23 mouse cellular contexts compared by ENCODE assay signal in genomic region chr1:181090048-181090447, GRCm38 (mm10). TPM values are rescaled to one million over a fixed set of nuclear protein-coding genes. Genes with fewer than 3 reads are reported as not detected.
DNase-seq lines count a peak whose midpoint lies in the region; ATAC-seq and TF ChIP-seq lines count a peak whose summit lies in the region.
"Had no signal": no experiment of that assay in that cellular context is flagged by ENCODE, and none has a peak within 500 bp of the region (broad histone marks: within the 10 kb centered on the region; RNA-seq: fewer than 3 reads in every experiment).

No protein-coding gene starts in this region.

- H3K4me2 ChIP-seq in midbrain, embryonic 11.5 days = no peak overlapping the region
- no peak overlapping the region for H3K4me2 ChIP-seq in midbrain, embryonic 15.5 days
- H3K4me2 ChIP-seq in myocyte (ENCODE audit: low read depth) = no peak overlapping the region
- H3K4me2 ChIP-seq: embryonic facial prominence, embryonic 12.5 days; forebrain, embryonic 13.5 days; forebrain, embryonic 15.5 days had no signal

- no peaks in the 10 kb centered on the region for H3K9me3 ChIP-seq in midbrain, embryonic 11.5 days (ENCODE audit: control insufficient read depth, low read length)
- H3K9me3 ChIP-seq in midbrain, embryonic 15.5 days = no peaks in the 10 kb centered on the region
- H3K9me3 ChIP-seq: embryonic facial prominence, embryonic 10.5 days; embryonic facial prominence, embryonic 12.5 days; forebrain, embryonic 13.5 days; forebrain, embryonic 15.5 days; G1E had no signal

- H3K4me1 ChIP-seq in midbrain, embryonic 11.5 days (ENCODE audit: control insufficient read depth, insufficient read depth, low read length) = no peaks in the 10 kb centered on the region
- no peaks in the 10 kb centered on the region for H3K4me1 ChIP-seq in midbrain, embryonic 15.5 days
- H3K4me1 ChIP-seq: embryonic facial prominence, embryonic 10.5 days; embryonic facial prominence, embryonic 12.5 days; forebrain, embryonic 13.5 days; forebrain, embryonic 15.5 days had no signal

- no peak overlapping the region for H3K9ac ChIP-seq in midbrain, embryonic 11.5 days (ENCODE audit: low read length)
- H3K9ac ChIP-seq in midbrain, embryonic 15.5 days = no peak overlapping the region
- H3K9ac ChIP-seq: embryonic facial prominence, embryonic 12.5 days; forebrain, embryonic 13.5 days; forebrain, embryonic 15.5 days had no signal

- H3ac ChIP-seq in myocyte (ENCODE audit: control insufficient read depth, insufficient read length) = no peak overlapping the region

- TF ChIP-seq POLR2A in myocyte (IDR thresholded peaks at IDR 0.05; ENCODE audit: insufficient read length, low read depth) = no peak

- ATAC-seq in frontal cortex, adult (ENCODE audit: low TSS enrichment) = 0 out of 2 replicates have a peak, but pooled peaks have one; percentile 6
- ATAC-seq in midbrain, embryonic 11.5 days (ENCODE audit: low FRiP score) = no peak
- ATAC-seq in midbrain, embryonic 15.5 days (replicated peaks) = no peak
- ATAC-seq: activated CD4-positive, CD25-positive, alpha-beta regulatory T cell, adult 4 months; CD4-positive, CD25-positive, alpha-beta regulatory T cell, adult 4 months; forebrain, embryonic 13.5 days; forebrain, embryonic 15.5 days; Patski had no signal

- no peak overlapping the region for H3K4me3 ChIP-seq in midbrain, embryonic 11.5 days (ENCODE audit: low read depth, low read length)
- H3K4me3 ChIP-seq in midbrain, embryonic 15.5 days = no peak overlapping the region
- H3K4me3 ChIP-seq in myocyte = no peak overlapping the region
- H3K4me3 ChIP-seq: embryonic facial prominence, embryonic 10.5 days; embryonic facial prominence, embryonic 12.5 days; forebrain, embryonic 13.5 days; forebrain, embryonic 15.5 days had no signal

- H3K79me2 ChIP-seq in myocyte (ENCODE audit: control insufficient read depth, insufficient read depth) = no peaks in the 10 kb centered on the region

- WGBS in midbrain, embryonic 11.5 days = 85% methylated on average over 12 of the region's 12 CpGs
- 85% methylated on average over 12 of the region's 12 CpGs for WGBS in midbrain, embryonic 15.5 days

- peaks cover 13% of the 10 kb centered on the region; the same call in 1 of the 2 replicates for H3K36me3 ChIP-seq in midbrain, embryonic 11.5 days (ENCODE audit: control insufficient read depth, insufficient read depth, low read length)
- H3K36me3 ChIP-seq in midbrain, embryonic 15.5 days (replicated peaks) = peaks cover 27% of the 10 kb centered on the region
- H3K36me3 ChIP-seq in myocyte (ENCODE audit: control insufficient read depth, insufficient read depth) = peaks cover 29% of the 10 kb centered on the region

- no peak for DNase-seq in frontal cortex, postnatal 14 days (ENCODE audit: low spot score in 2 of 2)
- DNase-seq in midbrain, embryonic 11.5 days (ENCODE audit: low spot score, missing footprints) = peak; percentile 45
- DNase-seq: adrenal gland, adult 8-10 months; adrenal gland, postnatal 14 days; adrenal gland, postnatal 36 days; B cell, adult 2 months; cerebellum, adult 11-12 months; cerebellum, adult 2 months; cerebellum, adult 9-10 months had no signal

- H3K27ac ChIP-seq in midbrain, embryonic 11.5 days (ENCODE audit: low read depth, low read length) = no peak overlapping the region
- H3K27ac ChIP-seq in midbrain, embryonic 15.5 days = no peak overlapping the region
- H3K27ac ChIP-seq: embryonic facial prominence, embryonic 10.5 days; embryonic facial prominence, embryonic 12.5 days; forebrain, embryonic 13.5 days; forebrain, embryonic 15.5 days had no signal

- H3K27me3 ChIP-seq in midbrain, embryonic 11.5 days (ENCODE audit: control insufficient read depth, insufficient read depth, low read length) = no peaks in the 10 kb centered on the region
- H3K27me3 ChIP-seq in midbrain, embryonic 15.5 days (replicated peaks) = no peaks in the 10 kb centered on the region
- H3K27me3 ChIP-seq in myocyte (ENCODE audit: control insufficient read depth, insufficient read depth, insufficient read length) = no peaks in the 10 kb centered on the region
- H3K27me3 ChIP-seq: CH12.LX; embryonic facial prominence, embryonic 12.5 days; forebrain, embryonic 13.5 days; forebrain, embryonic 15.5 days; Patski had no signal

TF ChIP-seq in myocyte, 11 proteins besides CTCF, POLR2A, EP300 and RAD21:
- no peak for TF ChIP-seq E2F4 (IDR thresholded peaks at IDR 0.05; ENCODE audit: insufficient read depth)
- no peak for TF ChIP-seq SRF (IDR thresholded peaks at IDR 0.05; ENCODE audit: control insufficient read depth, insufficient read length, low read depth)
- no peak for TF ChIP-seq CEBPB (IDR thresholded peaks at IDR 0.05; ENCODE audit: insufficient read depth, poor library complexity, severe bottlenecking)
- no peak for TF ChIP-seq USF1 (IDR thresholded peaks at IDR 0.05; ENCODE audit: low read depth)
- peak; percentile 91 for TF ChIP-seq POLR2AphosphoS2 (IDR thresholded peaks at IDR 0.05; ENCODE audit: insufficient read length, low read depth)
- no peak for TF ChIP-seq MAX (IDR thresholded peaks at IDR 0.05; ENCODE audit: low read depth)
- TF ChIP-seq MYOG (IDR thresholded peaks at IDR 0.05; ENCODE audit: control insufficient read depth in 1 of 3, insufficient read depth in 1 of 3, insufficient read length in 2 of 3, low read depth in 2 of 3) = no peak
- TF ChIP-seq TCF3 (IDR thresholded peaks at IDR 0.05; ENCODE audit: insufficient read length, low read depth) = no peak

RNA-seq across cellular contexts. Expression of gene 9130409I23Rik, which starts 39.0 kb away (rescaled TPM):
- 0.08 TPM in 1 of 2 replicates, not detected in the other for polyA plus RNA-seq in midbrain, embryonic 11.5 days (2014; fragmentation: Nextera tagmentation; extraction: Ambion mirVana)
- polyA plus RNA-seq in midbrain, embryonic 15.5 days (2015; fragmentation: Nextera tagmentation; extraction: Ambion mirVana) = not detected in 2 replicates
- not detected for polyA plus RNA-seq in myocyte (2012; fragmentation: generic; extraction: Trizol)
- polyA plus RNA-seq: CD4-positive, CD25-positive, alpha-beta regulatory T cell, adult 4 months; cortical plate, adult 2 months; embryonic facial prominence, embryonic 10.5 days; embryonic facial prominence, embryonic 12.5 days; embryonic facial prominence, embryonic 14.5 days; forebrain, embryonic 13.5 days; G1E had no signal

RNA-seq across cellular contexts. Expression of gene Nvl, which starts 54.0 kb away (rescaled TPM):
- polyA plus RNA-seq in midbrain, embryonic 11.5 days (2014; fragmentation: Nextera tagmentation; extraction: Ambion mirVana) = 35.1 and 36.9 TPM in 2 replicates
- 43.7 and 47.1 TPM in 2 replicates for polyA plus RNA-seq in midbrain, embryonic 15.5 days (2015; fragmentation: Nextera tagmentation; extraction: Ambion mirVana)
- polyA plus RNA-seq in myocyte (2012; fragmentation: generic; extraction: Trizol) = 7.8 TPM

RNA-seq across cellular contexts. Expression of gene Cnih4, which starts 54.4 kb away (rescaled TPM):
- polyA plus RNA-seq in midbrain, embryonic 11.5 days (2014; fragmentation: Nextera tagmentation; extraction: Ambion mirVana) = 93.6 and 101 TPM in 2 replicates
- 48.2 and 60.8 TPM in 2 replicates for polyA plus RNA-seq in midbrain, embryonic 15.5 days (2015; fragmentation: Nextera tagmentation; extraction: Ambion mirVana)
- 56.8 TPM for polyA plus RNA-seq in myocyte (2012; fragmentation: generic; extraction: Trizol)
